Mouse (Mus musculus): ENCODE measurements around the gene Tbc1d20.
A peak's percentile ranks its signal among the peaks of the same experiment; 100 is the strongest.
"Not testable (repeated sequence)": the region's sequence is repeated elsewhere in the genome, so short reads cannot be mapped to it uniquely, and the experiment has no call there.

Gene Tbc1d20

DNA sequence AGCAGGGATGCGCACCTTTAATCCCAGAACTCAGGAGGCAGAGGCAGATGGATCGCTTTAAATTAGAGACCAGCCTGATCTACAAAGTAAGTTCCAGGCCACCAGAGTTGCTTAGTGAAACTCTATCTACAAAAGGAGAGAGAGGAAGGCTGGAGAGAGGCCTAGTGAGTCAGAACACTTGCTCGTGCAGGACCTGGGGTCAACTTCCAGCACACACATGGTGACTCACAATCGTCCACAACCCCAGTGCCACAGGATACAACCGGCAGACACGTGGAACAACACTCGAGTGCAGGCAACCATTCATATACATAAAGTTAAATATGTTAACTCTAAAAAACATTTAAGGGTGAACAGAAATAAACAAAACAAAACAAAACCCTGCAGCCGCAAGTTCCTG, 33.0 kb downstream of the Tbc1d20 start:
- no peak for DNase-seq (ENCODE audit: low spot score in 2 of 2)

DNA sequence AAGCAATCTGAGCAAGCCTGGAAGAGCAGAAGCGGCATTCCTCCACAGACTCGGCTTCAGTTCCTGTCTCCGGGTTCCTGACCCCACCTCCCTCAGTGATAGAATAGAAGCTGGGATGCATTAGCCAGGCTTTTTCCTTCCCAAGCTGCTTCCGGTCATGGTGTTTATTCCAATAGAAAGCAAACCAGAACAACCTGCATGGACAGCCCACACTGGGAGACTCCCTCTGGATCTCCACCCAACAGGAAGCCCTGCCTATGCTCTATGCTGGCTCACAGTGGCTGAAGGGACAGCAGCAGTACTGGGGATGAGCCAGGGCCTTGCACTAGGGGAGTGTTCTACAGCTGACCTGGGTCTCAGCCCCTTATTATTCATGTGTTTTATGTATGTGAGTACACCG, 34.4 kb downstream of the Tbc1d20 start:
- no peak for DNase-seq (ENCODE audit: low spot score in 2 of 2)

DNA sequence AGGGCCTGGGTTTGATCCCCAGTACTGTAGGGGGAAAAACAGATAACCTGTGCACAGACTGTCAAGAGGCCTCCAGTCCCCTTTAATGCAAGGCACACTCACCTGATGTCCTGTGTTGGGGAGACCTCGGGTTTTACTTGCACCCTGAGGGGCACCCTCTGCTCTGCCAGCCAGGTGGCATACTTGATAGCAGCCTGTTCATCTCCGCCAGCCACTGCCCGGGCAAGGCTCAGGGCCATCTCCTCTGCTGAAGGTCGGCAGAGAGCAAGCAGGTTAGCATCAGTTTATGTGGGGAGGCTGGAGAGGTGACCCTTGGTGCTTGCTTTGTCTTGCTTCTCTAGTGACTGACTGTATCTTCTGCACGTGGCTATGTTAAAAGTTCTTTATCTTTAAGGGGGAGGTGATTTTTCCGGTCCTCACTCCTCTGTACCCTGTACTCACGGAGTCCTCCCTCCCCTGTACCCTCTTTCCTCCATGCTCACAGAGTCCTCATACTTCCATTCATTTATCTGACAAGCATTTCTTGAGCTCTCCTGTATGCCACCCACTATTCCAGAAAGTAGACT, 37.3 kb downstream of the Tbc1d20 start:
- no peak for DNase-seq (ENCODE audit: low spot score in 2 of 2)

DNA sequence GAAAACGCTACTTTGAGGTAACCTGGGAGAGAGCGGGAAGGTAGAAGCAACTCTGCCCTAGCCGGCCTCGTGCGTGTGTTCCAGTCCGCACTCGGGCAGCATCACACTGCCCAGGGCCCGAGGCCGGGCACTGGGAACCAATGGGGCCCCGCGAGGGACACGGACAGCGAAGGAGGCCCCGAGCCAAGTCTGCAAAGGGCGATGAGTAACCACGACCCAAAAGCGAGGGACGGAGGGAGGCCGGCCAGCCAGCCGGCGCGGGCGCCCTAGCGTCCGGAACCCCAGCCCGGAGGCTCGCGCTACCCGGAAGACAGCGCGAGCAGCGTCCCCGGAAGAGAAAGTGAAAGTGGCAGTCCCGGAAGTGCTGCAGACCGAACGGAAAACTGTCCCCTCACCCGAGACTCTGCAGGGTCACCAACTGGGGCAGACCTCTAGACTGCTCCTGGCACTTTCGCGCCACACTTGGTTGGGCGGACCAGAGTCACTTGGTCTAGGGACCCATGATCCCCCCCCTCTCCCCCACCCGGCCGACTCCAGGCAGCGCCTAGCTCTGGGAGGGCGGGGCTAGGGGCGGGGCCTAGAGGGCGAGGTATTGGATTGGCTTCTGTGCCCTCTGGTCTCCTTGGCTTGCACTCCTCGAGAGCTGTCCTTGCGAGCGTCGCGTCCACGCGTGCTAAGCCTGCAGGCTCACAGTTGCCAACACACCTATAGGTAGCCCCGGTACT, 38.6 kb downstream of the Tbc1d20 start, which contains the start of gene Rbck1:
Rbck1 (minus strand) TSS at position 553 of the 725 bp plus-strand sequence.
- DNase-seq (ENCODE audit: low spot score in 2 of 2), result peak; percentile 76 to 87

DNA sequence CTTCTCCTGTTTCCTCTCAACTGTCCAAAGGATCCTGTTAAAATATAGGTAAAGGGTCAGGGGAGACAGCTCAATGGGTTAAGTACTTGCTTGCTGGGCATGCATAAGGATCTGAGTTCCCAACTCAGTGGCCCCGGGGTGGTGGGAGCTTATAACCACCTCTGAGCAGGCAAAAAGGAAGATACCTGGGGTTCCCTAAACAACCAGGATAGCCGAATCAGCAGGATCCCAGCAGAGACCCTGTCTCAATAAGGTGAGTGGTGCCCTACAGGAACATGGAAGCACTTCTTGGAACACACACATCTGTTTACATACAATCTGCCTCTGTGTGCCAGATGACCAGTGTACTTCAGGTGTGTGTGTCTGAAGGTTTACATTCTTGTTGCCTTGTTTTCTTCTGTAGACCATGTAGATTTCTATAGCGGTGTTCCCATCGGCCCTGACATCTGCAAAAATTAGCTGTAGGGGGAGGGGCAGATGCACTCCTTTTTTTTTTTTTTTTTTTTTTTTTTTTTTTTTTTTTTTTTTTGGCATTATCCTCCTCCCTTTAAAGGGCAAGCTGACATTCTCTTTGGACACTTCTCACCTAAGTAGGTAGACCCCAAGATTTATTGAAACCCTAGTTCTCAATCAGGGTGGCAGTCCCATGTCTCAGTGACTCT, 39.8 kb downstream of the Tbc1d20 start:
- no peak for DNase-seq (ENCODE audit: low spot score in 2 of 2)

DNA sequence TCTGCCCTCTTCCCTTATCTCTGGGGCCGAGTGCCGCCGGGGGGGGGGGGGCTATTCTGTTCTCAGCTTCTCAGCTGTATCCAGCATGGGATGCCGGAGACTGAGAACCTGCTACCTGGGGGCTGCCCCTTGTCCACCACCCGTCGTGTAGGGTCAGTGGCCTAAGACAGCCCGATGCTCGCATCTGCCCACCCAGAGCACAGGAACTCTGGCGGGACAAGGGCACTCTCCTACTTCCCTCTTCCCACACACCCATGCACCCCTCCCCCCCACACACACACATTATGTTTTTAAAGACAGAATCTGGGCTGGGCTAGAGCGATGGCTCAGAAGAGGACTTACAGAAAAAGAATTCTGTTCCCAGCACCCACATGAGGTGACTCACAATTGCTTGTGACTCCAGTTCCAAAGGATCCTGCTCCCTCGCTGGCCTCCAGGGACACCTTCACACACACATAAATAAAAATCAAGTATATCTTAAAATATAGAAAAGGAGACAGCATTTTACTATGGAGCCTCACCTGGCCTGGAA, 41.7 kb downstream of the Tbc1d20 start:
- no peak for DNase-seq (ENCODE audit: low spot score in 2 of 2)

DNA sequence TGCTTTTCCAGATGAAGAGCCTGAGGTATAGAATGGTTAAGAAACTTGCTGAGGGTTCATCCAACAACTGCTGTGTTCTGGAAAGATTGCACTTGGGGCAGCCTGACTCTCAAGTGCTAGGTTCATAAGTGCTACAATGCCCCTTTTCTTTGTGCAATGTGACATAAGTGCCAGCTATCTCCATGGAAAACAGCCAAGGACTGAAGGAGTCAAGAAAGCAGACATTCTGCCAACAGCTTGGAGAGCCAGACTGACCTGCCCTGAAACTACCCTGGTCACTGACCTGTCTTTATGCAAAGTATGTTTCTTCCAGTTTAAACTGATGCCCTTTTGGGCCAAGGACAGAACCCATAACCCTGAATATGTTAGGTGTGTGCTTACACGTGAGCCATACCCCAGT, 43.2 kb downstream of the Tbc1d20 start:
- no peak for DNase-seq (ENCODE audit: low spot score in 2 of 2)

DNA sequence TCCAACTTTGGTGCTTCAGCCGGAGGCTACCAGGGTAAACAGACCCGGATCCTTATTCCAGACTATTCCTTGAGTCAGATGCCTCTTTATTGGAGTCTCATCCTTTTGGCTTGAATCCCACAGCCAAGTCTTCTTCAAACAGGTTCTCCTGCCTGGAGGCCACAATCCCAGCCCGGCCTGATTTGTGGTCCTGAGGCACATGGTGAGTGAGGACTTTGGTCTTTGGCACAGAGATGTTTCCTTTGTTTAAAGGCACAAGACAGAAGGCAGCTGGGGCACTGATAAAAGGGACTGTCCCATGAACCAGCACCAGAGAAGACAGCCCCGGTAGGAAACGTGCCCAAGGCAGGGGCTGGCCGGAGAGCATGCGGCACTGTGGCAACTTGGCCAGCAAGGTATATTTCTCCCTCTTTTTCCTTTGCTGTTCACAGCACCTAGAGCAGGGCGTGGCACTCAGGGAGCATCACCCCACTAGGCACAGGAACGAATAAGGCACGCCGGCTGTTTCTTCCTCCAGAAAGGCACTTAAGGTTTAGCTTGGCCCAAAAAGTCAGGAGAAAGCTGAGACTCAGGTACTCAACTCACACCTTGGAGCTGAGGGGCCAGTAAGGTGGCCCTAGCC, 44.1 kb downstream of the Tbc1d20 start:
- no peak for DNase-seq (ENCODE audit: low spot score in 2 of 2)

DNA sequence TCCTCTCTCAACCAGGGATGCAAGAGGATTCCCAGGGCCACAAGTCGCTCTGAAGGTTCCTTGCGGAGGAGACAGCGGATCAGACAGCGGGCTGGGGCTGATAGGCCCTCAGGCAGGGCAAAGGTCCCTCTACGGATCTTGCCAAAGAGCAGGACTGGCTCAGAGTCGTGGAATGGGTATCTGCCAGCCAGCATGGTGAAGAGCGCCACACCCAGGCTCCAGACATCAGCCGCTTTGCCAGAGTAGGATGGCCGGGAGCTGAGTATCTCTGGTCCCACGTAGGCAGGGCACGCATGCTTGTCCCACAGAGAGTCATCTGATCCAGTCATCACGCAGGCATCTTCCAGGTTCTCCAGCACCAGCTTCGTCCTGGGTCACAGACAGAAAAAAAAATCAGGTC, 44.7 kb downstream of the Tbc1d20 start:
- DNase-seq (ENCODE audit: low spot score in 2 of 2), result no peak

DNA sequence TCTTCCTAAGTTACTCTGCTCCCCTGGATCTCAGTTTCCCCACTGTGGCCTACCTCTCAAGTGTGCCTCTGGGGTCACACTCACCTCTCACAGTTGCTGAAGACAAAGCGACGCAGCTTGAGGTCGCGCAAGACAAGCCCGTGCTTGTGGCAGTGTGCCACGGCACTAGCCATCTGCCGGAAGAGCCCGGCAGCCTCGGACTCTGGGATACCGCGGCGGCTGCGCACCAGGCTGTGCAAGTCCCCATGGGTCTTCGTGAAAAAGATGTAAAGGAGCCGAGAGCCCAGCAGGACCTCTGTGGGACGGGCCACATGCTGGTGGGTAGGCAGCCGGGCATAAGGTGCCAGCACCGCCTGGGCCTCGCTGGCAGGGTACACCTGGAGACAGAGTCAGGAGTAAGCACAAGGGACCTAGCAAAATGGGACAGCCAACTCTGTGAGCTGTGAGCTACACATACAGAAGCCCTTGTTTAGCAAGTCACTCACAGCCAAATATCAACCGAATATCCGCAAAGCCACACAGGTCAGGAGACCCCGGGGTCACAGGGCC, 46.1 kb downstream of the Tbc1d20 start:
- DNase-seq (ENCODE audit: low spot score in 2 of 2), result no peak

DNA sequence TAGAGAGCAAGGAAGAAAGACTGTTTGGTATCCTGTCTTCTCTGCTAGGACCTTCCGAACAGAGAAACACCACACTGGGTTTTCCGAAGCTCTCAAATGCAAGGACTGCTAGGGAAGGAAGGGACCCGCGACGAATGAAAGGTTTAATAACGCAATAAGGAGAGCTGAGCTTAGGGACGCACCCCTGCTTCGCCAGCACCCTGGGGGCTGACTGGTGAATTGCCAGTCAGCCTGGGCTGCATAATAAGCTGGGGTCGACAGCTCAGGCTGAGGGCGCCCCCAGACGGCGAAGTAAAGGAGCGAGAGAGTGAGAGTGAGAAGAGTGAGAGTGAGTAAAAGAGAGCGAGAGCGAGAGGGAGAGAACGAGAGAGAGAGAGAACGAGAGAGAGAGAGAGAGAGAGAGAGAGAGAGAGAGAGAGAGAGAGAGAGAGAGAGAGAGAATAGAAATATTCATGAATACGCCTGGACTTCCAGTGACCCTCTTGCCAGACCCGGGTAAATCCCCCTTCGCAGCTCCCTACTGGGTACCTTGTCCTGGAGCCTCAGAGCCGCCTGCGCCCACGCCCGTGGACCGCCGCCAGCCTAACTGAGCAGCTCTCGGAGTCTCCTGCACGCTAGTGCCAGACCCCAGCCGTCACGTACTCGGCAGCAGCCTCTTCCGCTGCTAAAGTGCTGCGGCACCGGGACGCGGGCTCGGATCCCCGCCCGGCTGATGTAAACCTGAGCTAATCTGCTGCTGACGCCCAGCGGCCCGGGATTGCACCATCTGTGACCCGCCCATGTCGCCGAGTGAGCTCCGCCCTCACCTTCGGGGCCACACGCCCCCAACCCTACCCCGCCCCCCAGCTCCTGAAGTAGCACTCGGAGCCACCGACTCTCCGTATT, 49.9 kb downstream of the Tbc1d20 start, which contains the start of gene Trib3:
Trib3 (minus strand) TSS at position 704 of the 885 bp plus-strand sequence.
- DNase-seq (ENCODE audit: low spot score in 2 of 2), result peak; percentile 52 to 62

DNA sequence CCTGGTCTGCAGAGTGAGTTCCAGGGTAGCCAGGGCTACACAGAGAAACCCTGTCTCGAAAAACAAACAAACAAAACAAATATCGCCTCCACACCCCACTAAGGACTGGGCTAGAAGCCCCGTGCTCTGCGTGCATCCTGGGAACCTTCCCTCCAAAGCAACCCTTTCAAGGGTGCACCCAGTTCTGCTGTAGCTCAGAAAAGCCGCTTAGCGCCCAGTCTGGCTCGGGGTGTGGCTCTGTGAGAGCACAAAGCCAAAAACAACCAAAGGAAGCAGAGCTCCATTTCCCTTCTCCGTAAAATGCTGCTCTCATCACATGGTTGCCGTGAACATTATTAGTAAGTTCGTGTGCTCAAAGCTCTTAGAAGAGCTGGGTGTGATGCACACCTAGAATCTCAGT, 50.7 kb downstream of the Tbc1d20 start:
- DNase-seq (ENCODE audit: low spot score in 2 of 2), result no peak

DNA sequence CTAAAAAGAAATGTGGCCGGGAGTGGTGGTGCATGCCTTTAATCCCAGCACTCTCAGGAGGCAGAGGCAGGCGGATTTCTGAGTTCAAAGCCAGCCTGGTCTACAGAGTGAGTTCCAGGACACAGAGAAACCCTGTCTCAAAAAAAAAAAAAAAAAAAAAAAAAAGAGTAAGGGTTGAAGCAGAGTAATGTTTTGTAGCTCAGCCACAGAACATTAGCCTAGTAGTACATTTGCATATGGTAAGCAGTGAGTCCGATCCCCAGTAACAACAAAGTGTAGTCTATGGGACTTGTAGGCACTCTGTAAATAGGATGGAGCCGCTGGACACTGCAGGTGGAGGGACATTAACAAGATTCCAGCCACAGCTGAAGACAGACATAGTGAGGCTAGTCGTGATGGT, 51.3 kb downstream of the Tbc1d20 start:
- no peak for DNase-seq (ENCODE audit: low spot score in 2 of 2)

DNA sequence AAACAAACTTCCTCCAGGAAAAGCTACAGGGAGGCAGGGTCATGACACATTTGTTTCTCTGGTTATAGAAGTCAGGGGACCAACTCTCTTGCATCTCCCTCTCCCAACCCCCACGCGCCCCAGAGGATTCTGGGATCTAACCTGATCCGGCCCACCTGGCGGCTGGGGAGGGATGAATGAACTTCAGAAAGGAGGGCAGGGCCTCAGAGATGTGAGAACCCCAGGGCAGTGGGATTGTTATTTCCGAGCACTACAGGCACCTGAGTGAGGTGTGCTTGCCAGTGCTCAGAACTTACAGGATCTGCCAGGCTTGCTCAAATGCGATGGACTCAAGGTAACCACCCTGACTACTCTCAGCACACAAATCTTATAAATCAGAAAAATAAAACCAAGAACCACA, 51.8 kb downstream of the Tbc1d20 start:
- no peak for DNase-seq (ENCODE audit: low spot score in 2 of 2)

DNA sequence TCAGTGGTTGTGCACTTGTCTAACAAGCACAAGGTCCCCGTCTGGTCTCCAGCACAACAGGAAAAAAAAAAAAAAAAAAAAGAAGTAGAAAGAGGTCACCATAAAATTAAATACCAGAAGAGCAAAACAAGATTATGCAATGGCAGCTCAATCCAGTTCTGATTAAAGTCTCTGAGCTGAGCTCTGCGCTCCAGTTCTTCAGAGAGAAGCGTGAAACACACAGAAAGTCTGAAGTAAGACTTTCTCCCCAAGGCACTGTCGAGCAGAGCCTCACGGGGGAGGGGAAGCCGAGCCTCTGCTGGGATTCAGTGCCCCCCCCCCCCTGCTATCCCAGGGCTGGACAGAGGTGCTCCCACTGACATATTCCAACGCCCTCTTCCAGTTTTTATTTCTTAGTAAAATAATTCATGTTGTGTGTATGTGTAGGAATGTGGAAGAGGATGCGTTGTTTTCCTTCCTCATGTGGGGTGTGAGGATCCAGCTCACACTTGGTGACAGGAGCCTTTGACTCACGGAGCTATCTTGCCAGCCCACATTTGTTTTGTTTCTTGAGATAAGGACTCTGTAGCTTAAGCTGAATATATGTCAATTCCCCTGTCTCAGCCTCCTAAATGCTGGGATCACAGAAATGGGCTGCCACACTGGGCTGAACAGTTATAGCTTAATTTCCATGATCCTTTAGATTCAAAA, 53.3 kb downstream of the Tbc1d20 start:
- DNase-seq (ENCODE audit: low spot score in 2 of 2), result no peak

DNA sequence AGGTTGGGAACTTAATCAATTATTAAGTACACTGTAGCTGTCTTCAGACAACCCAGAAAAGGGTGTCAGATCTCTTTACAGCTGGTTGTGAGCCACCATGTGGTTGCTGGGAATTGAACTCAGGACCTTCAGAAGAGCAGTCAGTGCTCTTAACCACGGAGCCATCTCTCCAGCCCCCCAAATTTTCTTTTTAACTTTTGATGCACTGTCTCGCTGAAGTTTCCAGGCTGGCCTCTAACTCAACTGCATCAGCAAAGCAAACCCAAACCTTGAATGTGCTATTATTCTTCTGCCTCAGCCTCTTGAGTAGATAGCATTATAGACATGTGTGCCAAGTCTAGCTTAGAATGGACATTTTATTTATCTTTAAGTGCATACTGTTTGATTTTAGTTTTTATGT, 54.1 kb downstream of the Tbc1d20 start:
- DNase-seq (ENCODE audit: low spot score in 2 of 2), result no peak

DNA sequence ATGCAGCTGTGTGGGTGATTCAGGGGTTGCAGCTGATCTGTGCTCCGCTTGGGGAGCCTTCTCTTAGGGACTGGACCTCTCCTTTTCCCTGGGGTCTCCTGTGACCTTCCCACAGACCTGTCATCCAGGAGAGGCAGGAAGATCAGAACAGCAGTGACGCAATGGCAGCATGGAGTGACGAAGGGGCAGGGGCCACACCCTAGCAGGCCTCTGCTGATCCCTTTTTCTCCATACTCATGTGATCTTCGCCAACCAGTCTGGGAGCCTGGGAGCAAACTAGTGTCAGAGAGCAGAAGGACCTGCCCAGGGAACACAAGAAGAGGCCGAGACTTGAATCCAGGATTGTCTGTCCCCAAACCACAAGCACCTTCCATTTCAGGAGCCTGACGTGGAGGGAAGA, 55.6 kb downstream of the Tbc1d20 start:
- DNase-seq (ENCODE audit: low spot score in 2 of 2), result no peak

DNA sequence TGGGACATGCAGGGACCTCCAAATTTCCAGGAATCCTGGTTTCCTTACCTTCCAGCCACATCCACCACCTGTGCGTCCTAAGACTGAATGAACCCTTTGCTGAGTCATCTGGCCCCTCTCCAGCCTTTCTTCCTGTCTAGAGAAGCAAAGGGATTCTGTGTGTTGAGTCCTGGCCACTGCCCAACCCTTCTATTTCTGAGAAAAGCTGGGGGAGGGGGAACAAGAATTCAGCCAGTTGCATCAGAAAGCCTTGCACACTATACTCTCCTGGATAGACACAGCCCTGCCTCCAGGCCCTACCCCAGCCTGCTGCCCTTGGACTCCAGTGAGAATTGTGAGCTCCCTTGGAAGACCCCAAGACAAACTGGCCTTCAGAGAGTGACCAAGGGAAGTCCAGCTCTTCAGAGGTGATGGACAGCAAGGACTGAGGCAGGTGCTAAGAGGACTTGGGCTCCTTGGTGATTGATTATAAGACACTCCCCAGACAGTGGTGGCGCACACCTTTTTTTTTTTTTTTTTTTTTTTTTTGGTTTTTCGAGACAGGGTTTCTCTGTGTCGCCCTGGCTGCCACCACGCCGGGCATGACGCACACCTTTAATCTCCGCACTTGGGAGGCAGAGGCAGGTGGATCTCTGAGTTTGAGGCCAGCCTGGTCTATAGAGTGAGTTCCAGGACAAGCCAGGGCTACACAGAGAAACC, 56.4 kb downstream of the Tbc1d20 start:
- no peak for DNase-seq (ENCODE audit: low spot score in 2 of 2)

DNA sequence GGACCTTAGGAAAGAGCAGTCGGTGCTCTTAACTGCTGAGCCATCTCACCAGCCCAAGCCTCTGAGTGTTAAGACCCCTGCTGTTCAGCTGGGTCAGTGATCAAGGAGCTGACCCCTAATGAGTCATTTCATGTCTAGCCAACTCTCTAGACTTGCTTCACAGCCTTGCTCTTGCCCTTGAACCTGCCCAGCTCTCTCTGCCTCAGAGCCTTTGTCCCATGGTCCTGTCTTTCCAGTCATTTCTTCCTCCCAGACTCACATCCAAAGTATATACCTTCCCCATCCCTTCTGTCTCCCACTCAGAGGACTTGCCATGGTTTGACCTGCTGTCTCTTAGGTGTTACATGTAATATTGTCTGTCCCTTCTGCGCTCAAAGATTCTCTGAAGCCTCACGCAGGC, 63.6 kb downstream of the Tbc1d20 start:
- DNase-seq (ENCODE audit: low spot score in 2 of 2), result no peak

DNA sequence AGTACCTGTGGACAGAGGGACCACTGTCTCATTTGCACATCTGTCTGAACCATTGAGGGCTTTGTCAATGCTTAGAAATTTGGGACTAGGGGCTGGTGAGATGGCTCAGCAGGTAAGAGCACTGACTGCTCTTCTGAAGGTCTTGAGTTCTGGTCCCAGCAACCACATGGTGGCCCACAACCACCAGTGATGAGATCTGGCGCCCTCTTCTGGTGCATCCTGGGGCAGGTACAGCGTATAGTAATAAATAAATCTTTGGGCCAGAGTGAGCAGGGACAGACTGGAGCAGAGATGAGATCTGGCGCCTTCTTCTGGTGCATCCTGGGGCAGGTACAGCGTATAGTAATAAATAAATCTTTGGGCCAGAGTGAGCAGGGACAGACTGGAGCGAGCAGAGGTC, 65.3 kb downstream of the Tbc1d20 start:
- DNase-seq (ENCODE audit: low spot score in 2 of 2), result not testable (repeated sequence)
